Mouse (Mus musculus): ENCODE measurements around the gene Mcrip1.
A peak's percentile ranks its signal among the peaks of the same experiment; 100 is the strongest.
"Not testable (repeated sequence)": the region's sequence is repeated elsewhere in the genome, so short reads cannot be mapped to it uniquely, and the experiment has no call there.

The Mcrip1 gene

GRCm38 (mm10) chr11:120549168-120549945, at the start of gene Mcrip1:
Mcrip1 (minus strand) TSS chr11:120549727.
- peak; percentile 92 to 98 for DNase-seq (ENCODE audit: low spot score in 2 of 2)

GRCm38 (mm10) chr11:120598990-120599549, 49.5 kb upstream of the Mcrip1 start:
- DNase-seq (ENCODE audit: low spot score in 2 of 2) = no peak

GRCm38 (mm10) chr11:120598283-120598989, 48.9 kb upstream of the Mcrip1 start, which contains the start of the genes Alyref and Anapc11:
Alyref (minus strand) TSS chr11:120598365.
Anapc11 (plus strand) TSS chr11:120598421.
- peak; percentile 94 to 97 for DNase-seq (ENCODE audit: low spot score in 2 of 2)

GRCm38 (mm10) chr11:120597240-120598235, 48.0 kb upstream of the Mcrip1 start:
- DNase-seq (ENCODE audit: low spot score in 2 of 2) = peak; percentile 43 to 80

GRCm38 (mm10) chr11:120588531-120588930, 39.0 kb upstream of the Mcrip1 start:
- DNase-seq (ENCODE audit: low spot score in 2 of 2) = no peak

DNA sequence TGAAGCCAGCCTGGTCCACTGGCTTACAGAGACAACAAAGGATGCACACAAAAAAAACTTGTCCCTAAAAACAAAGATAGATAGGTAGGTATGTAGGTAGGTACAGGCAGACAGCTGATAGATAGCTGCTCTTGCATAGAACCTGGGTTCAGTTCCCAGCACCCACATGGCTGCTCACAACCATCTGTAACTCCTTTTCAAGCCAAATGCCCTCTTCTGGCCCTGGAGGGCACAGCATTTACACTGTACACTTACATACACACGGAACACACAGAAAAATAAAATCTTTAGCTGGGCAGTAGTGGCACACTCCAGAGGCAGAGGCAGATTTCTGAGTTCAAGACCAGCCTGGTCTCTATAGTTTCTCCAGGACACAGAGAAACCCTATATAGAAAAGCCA, 34.4 kb upstream of the Mcrip1 start:
- DNase-seq (ENCODE audit: low spot score in 2 of 2) = no peak

DNA sequence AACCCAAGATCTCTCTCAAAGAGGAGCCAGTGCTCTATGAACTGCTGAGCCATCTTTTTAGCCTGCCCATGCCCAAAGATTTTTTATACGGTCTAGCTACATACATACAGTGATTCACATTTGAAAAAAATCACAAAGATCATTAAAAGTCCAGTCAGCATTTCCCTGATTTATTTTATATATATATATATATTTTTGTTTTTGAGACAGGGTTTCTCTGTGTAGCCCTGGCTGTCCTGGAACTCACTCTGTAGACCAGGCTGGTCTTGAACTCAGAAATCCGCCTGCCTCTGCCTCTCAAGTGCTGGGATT, 33.4 kb upstream of the Mcrip1 start:
- DNase-seq (ENCODE audit: low spot score in 2 of 2) = not testable (repeated sequence)

DNA sequence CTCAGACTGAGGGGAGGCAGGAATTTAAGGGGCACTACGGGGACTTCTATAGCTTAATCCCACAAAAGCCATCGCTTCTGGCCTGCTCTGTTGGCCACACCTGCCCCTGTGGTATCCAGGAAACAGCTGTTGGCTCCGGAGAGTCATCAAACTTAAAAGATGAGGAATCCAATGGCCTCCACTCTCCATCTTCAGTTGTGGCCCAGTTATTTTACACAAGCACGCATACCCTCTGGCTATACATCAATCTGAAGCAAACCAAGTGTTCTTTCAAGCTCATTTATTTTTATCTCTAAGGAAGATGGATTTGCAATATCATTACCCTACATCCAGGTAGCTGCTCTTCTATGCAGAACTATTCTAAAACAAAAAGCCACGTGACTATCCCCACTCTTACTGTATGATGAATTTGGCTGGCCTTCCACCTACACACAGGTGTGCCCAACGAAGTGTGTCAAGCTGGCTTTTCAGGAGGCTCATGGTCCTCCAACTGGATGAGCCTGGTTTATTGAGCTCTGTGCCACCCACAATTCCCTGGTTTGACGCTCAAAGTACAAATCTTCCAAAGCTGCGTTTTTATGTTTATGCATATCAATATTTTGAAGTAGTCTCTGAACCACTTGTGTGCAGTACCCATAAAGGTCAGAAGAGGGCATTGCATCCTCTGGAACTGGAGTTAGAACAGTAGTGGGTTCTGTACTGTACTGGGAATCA, 32.9 kb upstream of the Mcrip1 start:
- peak; percentile 65 to 75 for DNase-seq (ENCODE audit: low spot score in 2 of 2)

- peak; percentile 87 to 94 for DNase-seq (ENCODE audit: low spot score in 2 of 2)
Observed at GRCm38 (mm10) chr11:120581490-120582267, 32.2 kb upstream of the Mcrip1 start, which contains the start of gene Arhgdia. Arhgdia (minus strand) TSS chr11:120581624.

DNA sequence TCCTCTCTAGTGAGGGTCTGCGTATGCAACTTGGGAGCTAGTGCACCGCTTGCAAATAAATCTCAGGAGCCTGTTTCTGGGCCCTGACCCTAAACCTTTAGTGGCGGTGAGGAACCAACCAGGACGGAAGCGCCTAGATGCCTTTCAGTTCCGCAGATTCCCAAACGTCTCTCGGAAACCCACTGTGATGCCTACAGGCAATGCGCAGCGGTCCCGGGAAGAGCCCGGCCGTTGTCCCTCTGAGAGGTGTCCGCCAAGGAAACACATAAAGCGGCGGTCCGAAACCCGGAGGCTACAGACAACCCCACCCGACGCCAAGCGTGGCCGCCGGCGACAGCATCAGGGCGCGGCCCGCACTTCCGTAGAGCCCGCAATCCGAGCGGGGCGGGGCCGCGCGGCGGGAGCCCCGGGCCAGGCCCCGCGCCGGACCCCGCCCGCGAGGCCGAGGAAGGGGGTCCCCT, 31.4 kb upstream of the Mcrip1 start:
- DNase-seq (ENCODE audit: low spot score in 2 of 2) = peak; percentile 52 to 81

DNA sequence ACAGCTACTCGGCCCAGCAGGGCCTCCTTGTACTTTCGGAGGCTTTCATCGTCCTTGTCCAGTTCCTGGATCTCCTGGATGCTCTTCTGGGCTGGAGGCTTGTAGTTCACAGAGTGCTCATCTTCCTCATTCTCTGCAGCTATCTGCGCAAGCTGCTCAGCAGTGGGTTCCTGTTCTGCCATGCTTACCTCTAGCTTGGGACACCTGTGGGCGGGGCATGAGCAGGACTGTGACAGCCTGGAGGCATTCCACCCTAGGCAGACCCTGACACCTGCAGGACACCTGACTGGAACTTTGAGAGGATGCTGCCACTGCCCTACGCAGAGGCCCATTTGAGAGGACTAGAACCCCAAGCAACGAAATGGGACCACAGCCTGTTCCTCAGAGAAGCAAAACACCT, 30.7 kb upstream of the Mcrip1 start:
- DNase-seq (ENCODE audit: low spot score in 2 of 2) = peak; percentile 50 to 78

GRCm38 (mm10) chr11:120579316-120580107, 30.0 kb upstream of the Mcrip1 start:
- peak; percentile 82 to 94 for DNase-seq (ENCODE audit: low spot score in 2 of 2)

DNA sequence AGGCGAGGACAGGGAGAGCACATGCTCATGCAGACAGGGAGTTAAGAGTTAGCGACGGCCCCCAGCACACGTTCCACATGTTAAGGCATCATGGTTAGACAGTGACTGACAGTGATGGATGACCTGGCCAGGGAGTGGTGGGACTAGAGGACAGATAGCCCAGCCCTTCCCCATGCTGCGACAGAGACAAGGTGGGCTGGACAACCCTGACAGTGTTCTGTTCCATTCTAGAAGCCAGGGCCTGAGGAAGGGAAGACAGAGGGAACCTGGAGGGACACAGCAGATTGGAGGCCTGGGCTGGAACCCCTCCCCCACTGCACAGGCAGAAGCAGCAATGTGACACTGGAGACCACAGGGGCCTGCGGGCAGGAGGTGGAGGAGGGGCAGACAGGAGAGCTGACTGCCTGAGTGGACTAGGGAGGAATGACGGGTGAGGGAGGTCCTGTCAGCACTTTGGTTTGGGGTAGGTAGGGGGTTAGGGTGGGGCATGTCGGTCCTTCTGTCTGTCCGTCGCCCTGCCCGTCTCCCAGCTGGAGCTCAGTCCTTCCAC, 29.2 kb upstream of the Mcrip1 start:
- peak in 1 of 2 experiments; percentile 67 for DNase-seq (ENCODE audit: low spot score in 2 of 2)

- no peak for DNase-seq (ENCODE audit: low spot score in 2 of 2)
Observed at GRCm38 (mm10) chr11:120578024-120578693, 28.6 kb upstream of the Mcrip1 start.

GRCm38 (mm10) chr11:120577211-120578023, 27.9 kb upstream of the Mcrip1 start:
- no peak for DNase-seq (ENCODE audit: low spot score in 2 of 2)

GRCm38 (mm10) chr11:120576365-120576981, 26.9 kb upstream of the Mcrip1 start:
- DNase-seq (ENCODE audit: low spot score in 2 of 2) = no peak

- DNase-seq (ENCODE audit: low spot score in 2 of 2) = no peak
Observed at GRCm38 (mm10) chr11:120575940-120576339, 26.4 kb upstream of the Mcrip1 start.

Data from spleen, postnatal 4 days (tissue).